Mouse (Mus musculus): ENCODE measurements around the gene Zfp618. TPM values are rescaled to one million over a fixed set of nuclear protein-coding genes. Genes with fewer than 3 reads are reported as not detected.

The Zfp618 gene
- polyA plus RNA-seq, 1 experiment from 2014 or later, result 32.0 TPM

Other genes starting within 250 kb of the Zfp618 start
- 33.0 and 54.6 TPM in 2 replicates for gene Ambp, start 189.2 kb downstream of the Zfp618 start, polyA plus RNA-seq (2014; fragmentation: Nextera tagmentation; extraction: Ambion mirVana)
- gene Kif12, start 206.6 kb downstream of the Zfp618 start, polyA plus RNA-seq (2014; fragmentation: Nextera tagmentation; extraction: Ambion mirVana), result 19.8 and 22.8 TPM in 2 replicates
- 23.6 and 24.8 TPM in 2 replicates for gene Col27a1, start 248.4 kb downstream of the Zfp618 start, polyA plus RNA-seq (2014; fragmentation: Nextera tagmentation; extraction: Ambion mirVana)